8 mouse cellular contexts compared by ENCODE assay signal in the genomic region with DNA sequence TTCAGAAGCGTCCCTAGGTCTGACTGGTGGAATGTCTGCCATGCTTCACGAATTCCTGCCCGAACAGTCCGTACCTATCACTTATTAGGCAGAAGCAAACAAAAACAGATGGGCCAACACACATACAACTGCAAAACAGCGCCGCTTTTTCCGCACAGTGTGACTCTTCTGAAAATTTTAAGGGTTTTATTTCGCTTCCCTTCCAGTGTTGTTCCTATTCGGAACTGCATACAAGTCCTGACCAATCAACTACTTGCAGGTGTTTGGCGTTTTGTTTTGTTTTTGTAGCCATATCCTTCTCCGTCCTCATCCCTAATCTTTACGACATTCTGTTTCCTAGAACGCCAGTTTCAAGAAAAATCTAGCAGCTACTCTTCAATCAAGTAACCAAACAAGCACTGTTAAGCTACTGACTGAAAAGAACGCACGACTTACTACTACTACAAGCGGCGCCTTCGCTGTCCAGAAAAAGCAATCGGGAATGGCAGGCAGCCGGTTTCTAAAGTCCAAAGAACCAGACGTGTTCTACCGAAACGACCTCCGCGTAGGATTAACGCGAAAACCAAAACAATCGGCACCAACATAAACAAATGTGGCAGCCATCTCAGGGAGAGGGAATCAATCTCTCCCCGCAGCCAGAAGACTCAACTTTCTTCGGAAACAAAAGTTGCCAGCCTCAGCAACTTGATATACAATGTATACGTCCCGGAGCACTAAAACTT. TPM values are rescaled to one million over a fixed set of nuclear protein-coding genes. Genes with fewer than 3 reads are reported as not detected.
DNase-seq lines count a peak whose midpoint lies in the region; ATAC-seq and TF ChIP-seq lines count a peak whose summit lies in the region.

No protein-coding gene starts in this region.

- no peak for TF ChIP-seq POLR2A in liver, adult 2 months (IDR thresholded peaks at IDR 0.05; ENCODE audit: extremely low read depth, insufficient read depth, low read length)

- H3K9ac ChIP-seq in forebrain, embryonic 16.5 days (replicated peaks; ENCODE audit: low read depth, low read length): peak overlapping the region; percentile 98
- peak overlapping the region; percentile 96 for H3K9ac ChIP-seq in hindbrain, postnatal 0 days (replicated peaks; ENCODE audit: low read length)
- peak overlapping the region; percentile 98 for H3K9ac ChIP-seq in liver, adult 2 months (ENCODE audit: low read depth, low read length)
- H3K9ac ChIP-seq in midbrain, postnatal 0 days (replicated peaks; ENCODE audit: low read length, poor library complexity, severe bottlenecking): peak overlapping the region; percentile 94

- H3K36me3 ChIP-seq in forebrain, embryonic 16.5 days (ENCODE audit: control insufficient read depth, insufficient read depth): no peaks in the 10 kb centered on the region
- no peaks in the 10 kb centered on the region for H3K36me3 ChIP-seq in hindbrain, postnatal 0 days (ENCODE audit: insufficient read depth, low read length)
- no peaks in the 10 kb centered on the region for H3K36me3 ChIP-seq in liver, adult 2 months (ENCODE audit: control insufficient read depth, insufficient read depth, low read length)
- H3K36me3 ChIP-seq in midbrain, postnatal 0 days (ENCODE audit: insufficient read depth, low read length): no peaks in the 10 kb centered on the region

- H3K4me1 ChIP-seq in forebrain, embryonic 16.5 days (replicated peaks; ENCODE audit: control insufficient read depth, insufficient read depth, low read length): peaks cover 19% of the 10 kb centered on the region
- peaks cover 3% of the 10 kb centered on the region; the same call in 1 of the 2 replicates for H3K4me1 ChIP-seq in hindbrain, postnatal 0 days (ENCODE audit: insufficient read depth, low read length)
- peaks cover 12% of the 10 kb centered on the region for H3K4me1 ChIP-seq in liver, adult 2 months (ENCODE audit: control insufficient read depth, insufficient read depth, low read length)
- H3K4me1 ChIP-seq in midbrain, postnatal 0 days (ENCODE audit: insufficient read depth, low read length): no peaks in the 10 kb centered on the region; the same call in 1 of the 2 replicates

- no peaks in the 10 kb centered on the region for H3K9me3 ChIP-seq in forebrain, embryonic 16.5 days (ENCODE audit: control insufficient read depth, low read length)
- no peaks in the 10 kb centered on the region for H3K9me3 ChIP-seq in hindbrain, postnatal 0 days (ENCODE audit: low read length)
- no peaks in the 10 kb centered on the region for H3K9me3 ChIP-seq in midbrain, postnatal 0 days (ENCODE audit: low read length)

- H3K79me2 ChIP-seq in liver, adult 2 months (ENCODE audit: control insufficient read depth, insufficient read depth, low read length): peaks cover 7% of the 10 kb centered on the region; the same call in 1 of the 2 replicates

- DNase-seq in left cerebral cortex, adult 18-20 months (ENCODE audit: low spot score in 2 of 2): peak; percentile 6 to 13
- no peak for DNase-seq in left cerebral cortex, postnatal 4 days
- peak; percentile 62 for DNase-seq in c-Kit-positive CD71-positive TER-119-positive erythroid progenitor cells, embryonic 14.5 days (ENCODE audit: low spot score)
- DNase-seq in hindbrain, postnatal 0 days (ENCODE audit: low spot score): peak; percentile 41
- peak; percentile 81 for DNase-seq in liver, adult 2 months (ENCODE audit: extremely low read depth, low read depth, low spot score)
- peak; percentile 28 for DNase-seq in midbrain, postnatal 0 days (ENCODE audit: low spot score)
- DNase-seq in thymus, adult 18-20 months: peak; percentile 14 to 30

- peak overlapping the region; percentile 84 for H3K4me3 ChIP-seq in forebrain, embryonic 16.5 days (replicated peaks; ENCODE audit: low read length)
- peak overlapping the region; percentile 83 for H3K4me3 ChIP-seq in hindbrain, postnatal 0 days (ENCODE audit: low read length)
- H3K4me3 ChIP-seq in liver, adult 2 months (ENCODE audit: insufficient read depth, low read depth, low read length): peak overlapping the region; percentile 71
- peak overlapping the region; percentile 91 for H3K4me3 ChIP-seq in midbrain, postnatal 0 days (ENCODE audit: low read depth, low read length)

- no peak for TF ChIP-seq CTCF in hindbrain, postnatal 0 days (IDR thresholded peaks at IDR 0.05; ENCODE audit: low read depth)
- TF ChIP-seq CTCF in liver, adult 2 months (IDR thresholded peaks at IDR 0.05; ENCODE audit: low read depth, low read length): no peak
- no peak for TF ChIP-seq CTCF in midbrain, postnatal 0 days (IDR thresholded peaks at IDR 0.05)

- peak overlapping the region; percentile 85 for H3K4me2 ChIP-seq in forebrain, embryonic 16.5 days (ENCODE audit: low read length)
- peak overlapping the region; percentile 87 for H3K4me2 ChIP-seq in hindbrain, postnatal 0 days (ENCODE audit: low read depth, low read length)
- peak overlapping the region; percentile 84 for H3K4me2 ChIP-seq in midbrain, postnatal 0 days (ENCODE audit: low read depth, low read length, poor library complexity, severe bottlenecking)

- intact Hi-C loops in left cerebral cortex, postnatal 4 days (cut with DNase I): no loop called here

- H3K27ac ChIP-seq in forebrain, embryonic 16.5 days (ENCODE audit: low read length): peak overlapping the region; percentile 100
- peak overlapping the region; percentile 99 for H3K27ac ChIP-seq in hindbrain, postnatal 0 days
- H3K27ac ChIP-seq in liver, adult 2 months (replicated peaks; ENCODE audit: insufficient read depth, low read depth, low read length): peak overlapping the region; percentile 88
- peak overlapping the region; percentile 99 for H3K27ac ChIP-seq in midbrain, postnatal 0 days (ENCODE audit: low read depth, low read length)

- under 1% methylated on average over 32 of the region's 32 CpGs for WGBS in forebrain, embryonic 16.5 days
- under 1% methylated on average over 32 of the region's 32 CpGs for WGBS in hindbrain, postnatal 0 days
- under 1% methylated on average over 32 of the region's 32 CpGs for WGBS in liver, adult 2 months
- WGBS in midbrain, postnatal 0 days: under 1% methylated on average over 32 of the region's 32 CpGs

- peaks cover 6% of the 10 kb centered on the region for H3K27me3 ChIP-seq in forebrain, embryonic 16.5 days (replicated peaks; ENCODE audit: control insufficient read depth, insufficient read depth, low read length)
- H3K27me3 ChIP-seq in hindbrain, postnatal 0 days (ENCODE audit: insufficient read depth, low read length): no peaks in the 10 kb centered on the region
- H3K27me3 ChIP-seq in liver, adult 2 months (ENCODE audit: control insufficient read depth, insufficient read depth, low read length): no peaks in the 10 kb centered on the region
- no peaks in the 10 kb centered on the region for H3K27me3 ChIP-seq in midbrain, postnatal 0 days (ENCODE audit: insufficient read depth, low read length)

- ATAC-seq in forebrain, embryonic 16.5 days: no peak
- no peak for ATAC-seq in hindbrain, postnatal 0 days
- ATAC-seq in midbrain, postnatal 0 days (ENCODE audit: low FRiP score): no peak

RNA-seq across cellular contexts. Expression of a gene that starts 0.9 kb away (rescaled TPM):
- 10 to 100 TPM; 43.9 to 45.0 TPM for total RNA-seq in left cerebral cortex, adult 18-20 months (2021)
- 10 to 100 TPM; 33.1 to 35.3 TPM for total RNA-seq in left cerebral cortex, postnatal 4 days (2021)
- polyA plus RNA-seq in forebrain, embryonic 16.5 days (2015; fragmentation: Nextera tagmentation; extraction: Ambion mirVana): 8.8 and 10.2 TPM in 2 replicates
- total RNA-seq in hindbrain, postnatal 0 days (2014; rRNA removed): 32.5 and 32.8 TPM in 2 replicates
- 8.1 and 8.5 TPM in 2 replicates for polyA plus RNA-seq in hindbrain, postnatal 0 days (2015; fragmentation: Nextera tagmentation; extraction: Ambion mirVana)
- 47.7 and 57.2 TPM in 2 replicates for total RNA-seq in liver, adult 2 months (2014; rRNA removed)
- 4.8 TPM in 2 replicates for polyA plus RNA-seq in liver, adult 2 months (2012; rRNA removed)
- total RNA-seq in midbrain, postnatal 0 days (2014; rRNA removed): 36.2 and 42.9 TPM in 2 replicates
- 5.4 and 6.8 TPM in 2 replicates for polyA plus RNA-seq in midbrain, postnatal 0 days (2015; fragmentation: Nextera tagmentation; extraction: Ambion mirVana)
